19 mouse cellular contexts compared by ENCODE assay signal in the genomic region with DNA sequence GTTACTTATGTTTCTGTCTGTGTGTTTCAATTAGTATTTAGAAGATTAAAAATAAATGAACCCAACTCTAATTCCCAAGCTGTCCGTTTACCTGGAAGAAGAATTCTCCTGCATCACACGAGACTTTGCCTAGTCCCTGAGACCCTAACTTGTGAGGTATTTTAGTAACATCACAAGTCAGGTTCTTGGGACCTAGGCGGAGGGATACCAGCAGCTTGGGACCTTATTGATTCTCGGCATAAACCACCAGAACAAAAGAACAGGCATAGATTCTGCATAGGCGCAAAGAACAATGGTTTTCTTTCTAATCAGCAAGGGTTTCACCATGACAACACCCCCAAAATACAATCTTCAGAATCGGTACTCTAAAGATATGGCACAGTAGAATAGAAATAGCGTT. TPM values are rescaled to one million over a fixed set of nuclear protein-coding genes. Genes with fewer than 3 reads are reported as not detected.
A peak's percentile ranks its signal among the peaks of the same experiment; 100 is the strongest.
DNase-seq lines count a peak whose midpoint lies in the region; ATAC-seq lines count a peak whose summit lies in the region.
"Had no signal": no experiment of that assay in that cellular context is flagged by ENCODE, and none has a peak within 500 bp of the region (broad histone marks: within the 10 kb centered on the region; RNA-seq: fewer than 3 reads in every experiment).

No protein-coding gene starts in this region.

- peak overlapping the region; percentile 22 for H3K9ac ChIP-seq in forebrain, embryonic 13.5 days
- peak overlapping the region; percentile 48 for H3K9ac ChIP-seq in forebrain, embryonic 14.5 days (ENCODE audit: low read length)
- peak overlapping the region; percentile 59 for H3K9ac ChIP-seq in hindbrain, embryonic 16.5 days (ENCODE audit: low read depth, low read length)
- peak overlapping the region; percentile 73 for H3K9ac ChIP-seq in neural tube, embryonic 13.5 days
- H3K9ac ChIP-seq: embryonic facial prominence, embryonic 13.5 days; heart, embryonic 12.5 days had no signal

- H3K36me3 ChIP-seq in forebrain, embryonic 13.5 days (ENCODE audit: poor library complexity, severe bottlenecking), result no peaks in the 10 kb centered on the region
- H3K36me3 ChIP-seq in forebrain, embryonic 10.5 days (replicated peaks), result no peaks in the 10 kb centered on the region
- H3K36me3 ChIP-seq in forebrain, embryonic 14.5 days (ENCODE audit: control insufficient read depth, insufficient read depth, low read length), result no peaks in the 10 kb centered on the region
- H3K36me3 ChIP-seq in hindbrain, embryonic 16.5 days (ENCODE audit: control insufficient read depth, insufficient read depth, low read length), result no peaks in the 10 kb centered on the region
- no peaks in the 10 kb centered on the region for H3K36me3 ChIP-seq in neural tube, embryonic 13.5 days
- H3K36me3 ChIP-seq: embryonic facial prominence, embryonic 13.5 days; heart, embryonic 12.5 days had no signal

- peak overlapping the region; percentile 18 for H3K4me3 ChIP-seq in forebrain, embryonic 13.5 days
- H3K4me3 ChIP-seq in forebrain, embryonic 10.5 days, result no peak overlapping the region
- peak overlapping the region; percentile 3 for H3K4me3 ChIP-seq in forebrain, embryonic 14.5 days (ENCODE audit: low read depth, low read length)
- H3K4me3 ChIP-seq in hindbrain, embryonic 16.5 days (ENCODE audit: low read length), result peak overlapping the region; percentile 35
- peak overlapping the region; percentile 32 for H3K4me3 ChIP-seq in neural tube, embryonic 13.5 days
- H3K4me3 ChIP-seq: embryonic facial prominence, embryonic 13.5 days; heart, embryonic 12.5 days; megakaryocyte, embryonic 14.5 days had no signal

- peak overlapping the region; percentile 46 for H3K4me2 ChIP-seq in forebrain, embryonic 13.5 days
- H3K4me2 ChIP-seq in forebrain, embryonic 14.5 days (ENCODE audit: low read length), result peak overlapping the region; percentile 51
- peak overlapping the region; percentile 54 for H3K4me2 ChIP-seq in hindbrain, embryonic 16.5 days (ENCODE audit: low read length)
- peak overlapping the region; percentile 55 for H3K4me2 ChIP-seq in neural tube, embryonic 13.5 days
- H3K4me2 ChIP-seq: embryonic facial prominence, embryonic 13.5 days; heart, embryonic 12.5 days had no signal

- ATAC-seq in forebrain, embryonic 13.5 days, result no peak
- no peak for ATAC-seq in forebrain, embryonic 14.5 days
- ATAC-seq in hindbrain, embryonic 16.5 days, result no peak
- ATAC-seq in neural tube, embryonic 13.5 days (ENCODE audit: low read depth), result no peak
- ATAC-seq: intestine, embryonic 16.5 days had no signal

- H3K27me3 ChIP-seq in forebrain, embryonic 13.5 days, result no peaks in the 10 kb centered on the region
- H3K27me3 ChIP-seq in forebrain, embryonic 10.5 days (ENCODE audit: poor library complexity, severe bottlenecking), result no peaks in the 10 kb centered on the region
- no peaks in the 10 kb centered on the region for H3K27me3 ChIP-seq in forebrain, embryonic 14.5 days (replicated peaks; ENCODE audit: control insufficient read depth, insufficient read depth, low read length)
- no peaks in the 10 kb centered on the region for H3K27me3 ChIP-seq in hindbrain, embryonic 16.5 days (replicated peaks; ENCODE audit: control insufficient read depth, insufficient read depth, low read length)
- H3K27me3 ChIP-seq in neural tube, embryonic 13.5 days, result no peaks in the 10 kb centered on the region
- H3K27me3 ChIP-seq: embryonic facial prominence, embryonic 13.5 days; heart, embryonic 12.5 days; megakaryocyte, embryonic 14.5 days had no signal

- DNase-seq in forebrain, embryonic 10.5 days (ENCODE audit: extremely low spot score, low spot score), result no peak
- peak; percentile 74 for DNase-seq in forebrain, embryonic 14.5 days (ENCODE audit: low spot score)
- no peak for DNase-seq in right cerebral cortex, postnatal 36 days (ENCODE audit: low spot score in 2 of 2)
- no peak for DNase-seq in lung, postnatal 14 days
- DNase-seq in kidney, adult 9 months, result no peak
- DNase-seq: cerebellum, postnatal 36 days; kidney, postnatal 14 days; lung, postnatal 10 days; right cerebral cortex, postnatal 4 days; thymus, postnatal 36 days had no signal

- 43% methylated on average over 7 of the region's 7 CpGs for WGBS in forebrain, embryonic 13.5 days
- WGBS in forebrain, embryonic 10.5 days, result 73% methylated on average over 7 of the region's 7 CpGs
- WGBS in forebrain, embryonic 14.5 days, result 50% methylated on average over 7 of the region's 7 CpGs
- WGBS in hindbrain, embryonic 16.5 days, result 33% methylated on average over 7 of the region's 7 CpGs
- WGBS in neural tube, embryonic 13.5 days, result 41% methylated on average over 7 of the region's 7 CpGs

- peaks cover 67% of the 10 kb centered on the region for H3K4me1 ChIP-seq in forebrain, embryonic 13.5 days
- peaks cover 38% of the 10 kb centered on the region for H3K4me1 ChIP-seq in forebrain, embryonic 10.5 days
- peaks cover 32% of the 10 kb centered on the region for H3K4me1 ChIP-seq in forebrain, embryonic 14.5 days (ENCODE audit: control insufficient read depth, insufficient read depth, low read length)
- peaks cover 16% of the 10 kb centered on the region for H3K4me1 ChIP-seq in hindbrain, embryonic 16.5 days (ENCODE audit: control insufficient read depth, insufficient read depth, low read depth, low read length)
- peaks cover 66% of the 10 kb centered on the region for H3K4me1 ChIP-seq in neural tube, embryonic 13.5 days (replicated peaks)

- H3K27ac ChIP-seq in forebrain, embryonic 13.5 days, result peak overlapping the region; percentile 78
- no peak overlapping the region for H3K27ac ChIP-seq in forebrain, embryonic 10.5 days
- peak overlapping the region; percentile 67 for H3K27ac ChIP-seq in forebrain, embryonic 14.5 days (ENCODE audit: low read depth, low read length)
- H3K27ac ChIP-seq in hindbrain, embryonic 16.5 days (ENCODE audit: low read depth, low read length), result peak overlapping the region; percentile 84
- H3K27ac ChIP-seq in neural tube, embryonic 13.5 days (replicated peaks), result peak overlapping the region; percentile 94
- H3K27ac ChIP-seq: embryonic facial prominence, embryonic 13.5 days had no signal

- no peaks in the 10 kb centered on the region for H3K9me3 ChIP-seq in forebrain, embryonic 13.5 days (replicated peaks)
- no peaks in the 10 kb centered on the region for H3K9me3 ChIP-seq in forebrain, embryonic 10.5 days
- no peaks in the 10 kb centered on the region for H3K9me3 ChIP-seq in forebrain, embryonic 14.5 days (replicated peaks; ENCODE audit: control insufficient read depth, low read length)
- no peaks in the 10 kb centered on the region for H3K9me3 ChIP-seq in hindbrain, embryonic 16.5 days (ENCODE audit: control insufficient read depth, low read length)
- no peaks in the 10 kb centered on the region for H3K9me3 ChIP-seq in neural tube, embryonic 13.5 days
- H3K9me3 ChIP-seq: embryonic facial prominence, embryonic 13.5 days; heart, embryonic 12.5 days; megakaryocyte, embryonic 14.5 days had no signal

RNA-seq across cellular contexts. Expression of a gene that starts 44.3 kb away (rescaled TPM):
- not detected in 2 replicates for polyA plus RNA-seq in forebrain, embryonic 13.5 days (2015; fragmentation: Nextera tagmentation; extraction: Ambion mirVana)
- polyA plus RNA-seq in forebrain, embryonic 10.5 days (2016; fragmentation: Nextera tagmentation; extraction: Ambion mirVana), result not detected in 2 replicates
- not detected in 2 replicates for polyA plus RNA-seq in forebrain, embryonic 14.5 days (2014; fragmentation: Nextera tagmentation; extraction: Ambion mirVana)
- polyA plus RNA-seq in hindbrain, embryonic 16.5 days (2015; fragmentation: Nextera tagmentation; extraction: Ambion mirVana), result not detected in 2 replicates
- not detected in 2 replicates for polyA plus RNA-seq in neural tube, embryonic 13.5 days (2015; fragmentation: Nextera tagmentation; extraction: Ambion mirVana)
- polyA plus RNA-seq: embryonic facial prominence, embryonic 13.5 days; heart, embryonic 12.5 days; intestine, embryonic 16.5 days; limb, embryonic 14.5 days; liver, embryonic 16.5 days had no signal

Comparison
In these comparisons a context has a peak if more than half of its experiments do, and no peak if none do; other contexts are left out.
1. H3K9ac ChIP-seq: peak in every context shown above with its lines; median percentile 73 in neural tube, embryonic 13.5 days; 59 in hindbrain, embryonic 16.5 days; 48 in forebrain, embryonic 14.5 days; 22 in forebrain, embryonic 13.5 days.